Mouse (Mus musculus): Measurements from ENCODE around the gene Shisal1. TPM values are rescaled to one million over a fixed set of nuclear protein-coding genes. Genes with fewer than 3 reads are reported as not detected.

Gene Shisal1
- polyA plus RNA-seq, 1 experiment = 0.30 TPM

DNA sequence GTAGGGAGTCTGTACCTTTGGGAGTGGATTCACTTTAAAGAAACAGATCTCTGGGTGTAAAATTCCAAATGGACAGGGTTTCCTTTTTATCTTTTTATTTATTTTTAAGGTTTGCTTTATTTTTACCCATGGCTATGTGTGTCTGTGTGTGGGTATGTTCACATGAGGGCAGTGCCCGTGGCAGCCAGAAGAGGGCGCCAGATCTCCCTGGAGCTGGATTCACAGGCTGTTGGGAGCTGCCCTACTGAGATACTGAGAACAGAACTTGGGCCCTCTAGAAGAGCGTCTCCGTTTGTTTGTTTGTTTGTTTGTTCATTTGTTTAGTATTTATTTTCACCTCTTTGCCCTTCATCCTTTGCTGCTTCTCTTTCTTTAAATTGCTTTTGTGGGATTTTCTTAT lies 98.1 kb downstream of the Shisal1 start:
- H3K9me3 ChIP-seq (replicated peaks; ENCODE audit: control insufficient read depth, insufficient read depth, low read length, poor library complexity, severe bottlenecking) = peaks cover 7% of the 10 kb centered on the region
- no peaks in the 10 kb centered on the region for H3K27me3 ChIP-seq (ENCODE audit: control insufficient read depth, insufficient read depth, low read length, poor library complexity, severe bottlenecking)
- no peak overlapping the region for H3K9ac ChIP-seq (ENCODE audit: low read depth, poor library complexity, severe bottlenecking)
- no peaks in the 10 kb centered on the region for H3K36me3 ChIP-seq (ENCODE audit: control insufficient read depth, insufficient read depth, low read length, poor library complexity, severe bottlenecking)
- H3K4me3 ChIP-seq (ENCODE audit: low read depth, low read length) = no peak overlapping the region
- no peaks in the 10 kb centered on the region for H3K4me1 ChIP-seq (ENCODE audit: control insufficient read depth, insufficient read depth, low read length)
- no peak overlapping the region for H3K27ac ChIP-seq (ENCODE audit: insufficient read depth, low read length)
- TF ChIP-seq CTCF (IDR thresholded peaks at IDR 0.05; ENCODE audit: low read depth, low read length) (peak; percentile 60), EP300 (IDR thresholded peaks at IDR 0.05; ENCODE audit: insufficient read depth, low read depth, low read length) (no peak)

DNA sequence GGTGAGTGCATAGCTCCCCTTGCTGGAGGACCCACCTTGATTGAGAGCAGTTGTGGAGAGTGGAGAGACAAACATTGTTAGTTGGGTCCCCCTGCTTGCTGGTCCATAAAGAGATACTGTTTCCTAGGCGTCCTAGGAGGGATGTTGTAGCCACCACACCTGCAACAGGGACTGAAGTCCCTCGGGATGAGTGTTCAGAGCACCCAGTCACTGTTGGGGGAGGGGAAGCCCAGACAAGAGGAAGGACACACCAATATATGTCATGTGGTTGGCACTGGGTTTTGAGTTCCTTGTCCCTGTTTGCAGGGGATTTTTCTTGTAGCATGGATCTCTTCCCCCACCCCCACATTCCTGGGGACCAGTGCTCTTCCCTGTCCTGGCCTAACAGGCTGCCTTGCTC lies 106.0 kb downstream of the Shisal1 start:
- TF ChIP-seq POLR2A (IDR thresholded peaks at IDR 0.05; ENCODE audit: insufficient read depth, low read length) = no peak
- TF ChIP-seq EP300 (IDR thresholded peaks at IDR 0.05; ENCODE audit: insufficient read depth, low read depth, low read length) = no peak
- TF ChIP-seq CTCF (IDR thresholded peaks at IDR 0.05; ENCODE audit: low read depth, low read length) = no peak
- Histone ChIP-seq H3K27me3 (ENCODE audit: control insufficient read depth, insufficient read depth, low read length, poor library complexity, severe bottlenecking) (no peaks in the 10 kb centered on the region), H3K27ac (ENCODE audit: insufficient read depth, low read length) (no peak overlapping the region), H3K9me3 (replicated peaks; ENCODE audit: control insufficient read depth, insufficient read depth, low read length, poor library complexity, severe bottlenecking) (no peaks in the 10 kb centered on the region), H3K4me3 (ENCODE audit: low read depth, low read length) (no peak overlapping the region), H3K9ac (ENCODE audit: low read depth, poor library complexity, severe bottlenecking) (no peak overlapping the region), H3K36me3 (ENCODE audit: control insufficient read depth, insufficient read depth, low read length, poor library complexity, severe bottlenecking) (no peaks in the 10 kb centered on the region), H3K4me1 (ENCODE audit: control insufficient read depth, insufficient read depth, low read length) (no peaks in the 10 kb centered on the region)

DNA sequence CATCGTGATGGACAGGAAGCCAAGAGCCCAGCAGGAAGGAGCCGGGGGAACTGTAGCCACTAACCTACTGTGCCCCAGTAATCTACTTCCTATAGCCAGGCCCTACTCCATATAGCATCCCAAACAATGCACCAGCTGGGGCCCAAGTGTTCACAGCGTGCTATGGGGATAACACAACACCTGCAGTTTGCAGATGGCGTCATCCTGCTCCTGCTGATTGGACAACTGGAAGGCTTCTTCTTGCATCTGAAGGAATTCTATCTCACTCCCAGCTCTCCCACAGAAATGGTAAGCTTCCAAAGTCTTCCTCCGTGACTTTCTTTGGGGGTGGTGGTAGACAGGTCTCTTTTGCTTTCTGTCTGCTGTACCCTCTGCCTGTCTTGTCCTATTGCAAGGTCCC lies 109.3 kb downstream of the Shisal1 start:
- H3K27ac ChIP-seq (ENCODE audit: insufficient read depth, low read length) = no peak overlapping the region
- H3K4me1 ChIP-seq (ENCODE audit: control insufficient read depth, insufficient read depth, low read length) = no peaks in the 10 kb centered on the region
- H3K27me3 ChIP-seq (ENCODE audit: control insufficient read depth, insufficient read depth, low read length, poor library complexity, severe bottlenecking) = no peaks in the 10 kb centered on the region
- H3K9ac ChIP-seq (ENCODE audit: low read depth, poor library complexity, severe bottlenecking) = no peak overlapping the region
- no peak overlapping the region for H3K4me3 ChIP-seq (ENCODE audit: low read depth, low read length)
- no peak for TF ChIP-seq CTCF (IDR thresholded peaks at IDR 0.05; ENCODE audit: low read depth, low read length)
- TF ChIP-seq POLR2A (IDR thresholded peaks at IDR 0.05; ENCODE audit: insufficient read depth, low read length) = no peak
- no peak for TF ChIP-seq EP300 (IDR thresholded peaks at IDR 0.05; ENCODE audit: insufficient read depth, low read depth, low read length)
- H3K9me3 ChIP-seq (replicated peaks; ENCODE audit: control insufficient read depth, insufficient read depth, low read length, poor library complexity, severe bottlenecking) = no peaks in the 10 kb centered on the region
- no peaks in the 10 kb centered on the region for H3K36me3 ChIP-seq (ENCODE audit: control insufficient read depth, insufficient read depth, low read length, poor library complexity, severe bottlenecking)

DNA sequence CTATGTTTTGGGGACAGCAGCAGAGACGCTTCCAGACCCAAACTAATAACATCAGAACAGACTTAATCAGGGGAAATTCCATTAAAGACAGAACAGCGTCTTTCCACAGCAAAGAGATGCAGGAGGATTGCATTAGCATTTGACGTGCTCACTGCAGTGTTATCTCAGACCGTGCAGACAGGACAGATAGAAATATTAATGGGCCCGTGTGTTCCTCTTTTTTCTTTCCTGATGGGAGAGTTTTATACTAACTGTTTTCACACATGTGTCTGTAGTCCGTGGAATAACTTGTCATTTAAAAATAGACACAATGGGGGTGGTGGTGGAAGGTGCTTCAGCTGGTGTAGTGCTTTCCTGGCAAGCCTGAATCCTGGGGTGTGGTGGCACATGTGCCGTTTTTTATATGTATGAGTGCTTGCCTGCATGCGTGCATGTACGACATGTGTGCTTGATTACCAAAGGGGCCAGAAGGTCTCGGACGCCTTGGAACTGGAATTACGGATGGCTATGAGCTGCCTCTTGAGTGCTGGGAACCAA lies 110.5 kb downstream of the Shisal1 start:
- H3K27me3 ChIP-seq (ENCODE audit: control insufficient read depth, insufficient read depth, low read length, poor library complexity, severe bottlenecking) = no peaks in the 10 kb centered on the region
- H3K4me3 ChIP-seq (ENCODE audit: low read depth, low read length) = no peak overlapping the region
- TF ChIP-seq POLR2A (IDR thresholded peaks at IDR 0.05; ENCODE audit: insufficient read depth, low read length) (no peak), CTCF (IDR thresholded peaks at IDR 0.05; ENCODE audit: low read depth, low read length) (no peak), EP300 (IDR thresholded peaks at IDR 0.05; ENCODE audit: insufficient read depth, low read depth, low read length) (no peak)
- H3K27ac ChIP-seq (ENCODE audit: insufficient read depth, low read length) = no peak overlapping the region
- no peaks in the 10 kb centered on the region for H3K9me3 ChIP-seq (replicated peaks; ENCODE audit: control insufficient read depth, insufficient read depth, low read length, poor library complexity, severe bottlenecking)
- H3K9ac ChIP-seq (ENCODE audit: low read depth, poor library complexity, severe bottlenecking) = no peak overlapping the region
- H3K36me3 ChIP-seq (ENCODE audit: control insufficient read depth, insufficient read depth, low read length, poor library complexity, severe bottlenecking) = no peaks in the 10 kb centered on the region
- H3K4me1 ChIP-seq (ENCODE audit: control insufficient read depth, insufficient read depth, low read length) = no peaks in the 10 kb centered on the region

DNA sequence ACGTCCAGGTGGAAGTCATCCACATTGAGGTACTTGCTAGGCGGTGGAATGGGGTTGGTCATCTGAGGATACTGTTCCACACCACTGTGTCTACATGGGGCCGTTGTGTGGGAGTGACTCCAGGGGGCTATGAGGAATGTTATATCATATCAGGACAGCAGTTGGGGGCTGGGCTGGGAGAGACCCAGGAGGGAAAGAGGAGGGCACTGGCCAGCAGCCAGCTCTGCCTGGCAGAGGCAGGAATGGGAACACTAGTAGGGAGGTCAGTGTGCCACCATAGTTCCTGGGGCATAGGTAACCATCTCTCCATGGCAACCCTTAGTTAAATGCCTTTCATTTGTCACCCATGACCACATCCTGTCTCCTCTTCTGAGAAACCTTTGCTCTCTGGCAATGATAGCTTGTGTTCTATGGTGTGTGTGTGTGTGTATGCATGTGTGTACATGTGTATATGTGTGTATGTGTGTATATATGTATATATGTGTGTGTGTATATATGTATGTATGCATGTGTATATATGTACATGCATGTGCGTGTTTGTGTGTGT lies 115.8 kb downstream of the Shisal1 start:
- no peak overlapping the region for H3K27ac ChIP-seq (ENCODE audit: insufficient read depth, low read length)

DNA sequence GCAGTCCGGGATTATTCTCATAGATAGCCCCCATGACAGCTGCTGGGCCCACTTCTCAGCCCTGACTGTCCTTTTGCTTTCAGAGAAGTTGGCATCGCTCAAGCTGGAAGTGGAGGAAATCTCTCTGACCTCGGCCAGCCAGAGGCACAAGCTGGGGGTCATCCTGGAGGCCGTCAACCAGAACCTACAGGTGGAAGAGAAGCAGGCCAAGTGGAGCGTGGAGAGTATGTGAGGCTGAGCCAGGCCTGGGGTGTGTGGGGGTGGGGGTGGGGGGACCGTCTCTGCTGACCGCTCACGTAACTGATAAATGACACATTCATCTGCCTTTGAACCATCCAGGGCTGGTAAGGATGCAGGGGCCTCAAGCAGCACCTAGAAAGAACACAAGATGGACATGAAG lies 117.0 kb downstream of the Shisal1 start:
- no peaks in the 10 kb centered on the region for H3K36me3 ChIP-seq (ENCODE audit: control insufficient read depth, insufficient read depth, low read length, poor library complexity, severe bottlenecking)
- H3K4me1 ChIP-seq (ENCODE audit: control insufficient read depth, insufficient read depth, low read length) = peaks cover 6% of the 10 kb centered on the region
- no peak overlapping the region for H3K27ac ChIP-seq (ENCODE audit: insufficient read depth, low read length)
- H3K27me3 ChIP-seq (ENCODE audit: control insufficient read depth, insufficient read depth, low read length, poor library complexity, severe bottlenecking) = no peaks in the 10 kb centered on the region
- no peak for TF ChIP-seq CTCF (IDR thresholded peaks at IDR 0.05; ENCODE audit: low read depth, low read length)
- TF ChIP-seq POLR2A (IDR thresholded peaks at IDR 0.05; ENCODE audit: insufficient read depth, low read length) = no peak
- no peak for TF ChIP-seq EP300 (IDR thresholded peaks at IDR 0.05; ENCODE audit: insufficient read depth, low read depth, low read length)
- H3K9ac ChIP-seq (ENCODE audit: low read depth, poor library complexity, severe bottlenecking) = no peak overlapping the region
- no peak overlapping the region for H3K4me3 ChIP-seq (ENCODE audit: low read depth, low read length)
- no peaks in the 10 kb centered on the region for H3K9me3 ChIP-seq (replicated peaks; ENCODE audit: control insufficient read depth, insufficient read depth, low read length, poor library complexity, severe bottlenecking)

More for the DNA sequence above, 115.8 kb downstream of the Shisal1 start:
- H3K27me3 ChIP-seq (ENCODE audit: control insufficient read depth, insufficient read depth, low read length, poor library complexity, severe bottlenecking) = no peaks in the 10 kb centered on the region
- H3K36me3 ChIP-seq (ENCODE audit: control insufficient read depth, insufficient read depth, low read length, poor library complexity, severe bottlenecking) = no peaks in the 10 kb centered on the region
- H3K9ac ChIP-seq (ENCODE audit: low read depth, poor library complexity, severe bottlenecking) = no peak overlapping the region
- no peak for TF ChIP-seq EP300 (IDR thresholded peaks at IDR 0.05; ENCODE audit: insufficient read depth, low read depth, low read length)
- no peak for TF ChIP-seq POLR2A (IDR thresholded peaks at IDR 0.05; ENCODE audit: insufficient read depth, low read length)
- TF ChIP-seq CTCF (IDR thresholded peaks at IDR 0.05; ENCODE audit: low read depth, low read length) = no peak
- H3K9me3 ChIP-seq (replicated peaks; ENCODE audit: control insufficient read depth, insufficient read depth, low read length, poor library complexity, severe bottlenecking) = no peaks in the 10 kb centered on the region
- H3K4me3 ChIP-seq (ENCODE audit: low read depth, low read length) = no peak overlapping the region
- peaks cover under 1% of the 10 kb centered on the region for H3K4me1 ChIP-seq (ENCODE audit: control insufficient read depth, insufficient read depth, low read length)

Other genes starting within 250 kb of the Shisal1 start
- gene Parvb, start 215.1 kb downstream of the Shisal1 start, polyA plus RNA-seq (2011; ENCODE audit: insufficient read depth, insufficient read length, low read depth, missing spikeins) = 54.1 and 54.5 TPM in 2 replicates
- 1.1 TPM in 1 of 2 replicates, not detected in the other for gene Parvg, start 123.1 kb downstream of the Shisal1 start, polyA plus RNA-seq (2011; ENCODE audit: insufficient read depth, insufficient read length, low read depth, missing spikeins)
- 5.0 and 5.1 TPM in 2 replicates for gene Rtl6, start 110.7 kb upstream of the Shisal1 start, polyA plus RNA-seq (2011; ENCODE audit: insufficient read depth, insufficient read length, low read depth, missing spikeins)
- gene Prr5, start 222.5 kb upstream of the Shisal1 start, polyA plus RNA-seq (2011; ENCODE audit: insufficient read depth, insufficient read length, low read depth, missing spikeins) = 17.3 and 18.9 TPM in 2 replicates

Data from ES-Bruce4 (cell line).